Mouse (Mus musculus) embryonic facial prominence, embryonic 12.5 days (tissue): ENCODE data around the gene Gas2l1. TPM values are rescaled to one million over a fixed set of nuclear protein-coding genes. Genes with fewer than 3 reads are reported as not detected.

Source experiments
- ATAC-seq: fragments of 200-750 bp; cut with Nextera tagmentation; 2 replicates; pipeline ENCODE4 v1.8.0; 2017; ENCODE audit not compliant: insufficient number of reproducible peaks, insufficient read depth, low FRiP score, low TSS enrichment
- H3K27ac ChIP-seq: fragments of 300-500 bp; sonication (generic); 2 replicates; pipeline ENCODE4 v1.5.1; 2016; ENCODE audit warnings: mild to moderate bottlenecking
- H3K27me3 ChIP-seq: fragments of 300-500 bp; sonication (generic); 2 replicates; pipeline ENCODE4 v1.6.1; 2016; ENCODE audit warnings: mild to moderate bottlenecking, moderate library complexity
- H3K36me3 ChIP-seq: fragments of 300-500 bp; sonication (generic); 2 replicates; pipeline ENCODE4 v1.6.1; 2016; ENCODE audit warnings: mild to moderate bottlenecking
- H3K4me1 ChIP-seq: fragments of 300-500 bp; sonication (generic); 2 replicates; pipeline ENCODE4 v1.6.1; 2016
- H3K4me2 ChIP-seq: fragments of 300-500 bp; sonication (generic); replicated peaks from 2 replicates; pipeline ENCODE4 v1.6.1; 2016; ENCODE audit warnings: mild to moderate bottlenecking, moderate library complexity
- H3K4me3 ChIP-seq: fragments of 300-500 bp; sonication (generic); 2 replicates; pipeline ENCODE4 v1.5.1; 2016; ENCODE audit warnings: mild to moderate bottlenecking
- H3K9ac ChIP-seq: fragments of 300-500 bp; sonication (generic); 2 replicates; pipeline ENCODE4 v1.6.1; 2016; ENCODE audit warnings: mild to moderate bottlenecking, moderate library complexity
- H3K9me3 ChIP-seq: fragments of 300-500 bp; sonication (generic); 2 replicates; pipeline ENCODE4 v1.6.1; 2016; ENCODE audit warnings: mild to moderate bottlenecking, moderate library complexity
- WGBS: fragments of 180-500 bp; shearing (Covaris S2); methylation state at CpG from one replicate; pipeline ENCODE4 v1.1.7; 2016; 5-methylcytosine and 5-hydroxymethylcytosine counted together
- polyA plus RNA-seq: library from polyadenylated mRNA; unstranded; fragments of >200 nt; fragmentation: Nextera tagmentation; extraction: Ambion mirVana; gene quantifications from 2 replicates; pipeline ENCODE4 v1.2.1, GENCODE M21; 2016

Gas2l1 gene
- polyA plus RNA-seq, 1 experiment from 2014 or later, result 44.3 TPM

DNA sequence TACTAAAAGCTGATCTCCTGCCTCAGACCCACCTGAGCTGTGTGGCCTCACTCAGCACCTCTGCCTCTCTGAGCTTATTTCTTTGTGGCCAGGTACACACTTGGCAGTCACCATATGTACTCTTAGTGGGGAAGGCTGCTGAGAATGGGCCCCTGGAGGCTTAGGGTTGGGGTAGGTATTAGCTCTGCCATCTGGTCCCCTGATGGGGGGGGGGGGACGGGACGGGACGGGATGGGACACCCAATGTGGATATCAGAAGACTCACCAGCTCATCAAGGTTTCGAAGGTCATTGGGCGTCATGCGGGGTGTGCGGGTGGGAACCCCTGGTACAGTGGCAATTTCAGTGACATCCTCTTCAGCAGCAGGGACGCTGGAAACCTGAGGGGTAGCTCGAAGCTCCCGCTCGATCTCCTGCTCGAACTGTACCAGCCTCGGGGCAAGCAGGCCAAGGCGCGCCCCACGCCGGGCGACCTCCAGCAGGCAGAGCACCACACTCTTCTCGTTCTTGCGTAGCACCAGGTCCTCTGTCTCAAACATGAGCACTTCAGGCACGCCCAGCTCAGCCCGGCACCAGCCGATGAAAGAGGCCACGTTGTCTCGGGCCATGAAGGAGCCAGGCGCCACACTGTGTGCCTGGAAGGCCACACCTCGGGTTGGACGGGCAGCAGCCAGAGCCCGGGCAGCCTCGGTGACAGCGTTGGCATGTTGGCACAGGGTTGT, 1.4 kb downstream of the Gas2l1 start:
- Histone ChIP-seq H3K4me3 (peak overlapping the region; percentile 75), H3K27ac (no peak overlapping the region), H3K4me2 (peak overlapping the region; percentile 80), H3K36me3 (peaks cover 10% of the 10 kb centered on the region), H3K9me3 (no peaks in the 10 kb centered on the region), H3K4me1 (peaks cover 47% of the 10 kb centered on the region), H3K9ac (peak overlapping the region; percentile 64; the same call in 1 of the 2 replicates), H3K27me3 (peaks cover 62% of the 10 kb centered on the region)
- WGBS, result 47% methylated on average over 31 of the region's 31 CpGs
- ATAC-seq, result no peak

DNA sequence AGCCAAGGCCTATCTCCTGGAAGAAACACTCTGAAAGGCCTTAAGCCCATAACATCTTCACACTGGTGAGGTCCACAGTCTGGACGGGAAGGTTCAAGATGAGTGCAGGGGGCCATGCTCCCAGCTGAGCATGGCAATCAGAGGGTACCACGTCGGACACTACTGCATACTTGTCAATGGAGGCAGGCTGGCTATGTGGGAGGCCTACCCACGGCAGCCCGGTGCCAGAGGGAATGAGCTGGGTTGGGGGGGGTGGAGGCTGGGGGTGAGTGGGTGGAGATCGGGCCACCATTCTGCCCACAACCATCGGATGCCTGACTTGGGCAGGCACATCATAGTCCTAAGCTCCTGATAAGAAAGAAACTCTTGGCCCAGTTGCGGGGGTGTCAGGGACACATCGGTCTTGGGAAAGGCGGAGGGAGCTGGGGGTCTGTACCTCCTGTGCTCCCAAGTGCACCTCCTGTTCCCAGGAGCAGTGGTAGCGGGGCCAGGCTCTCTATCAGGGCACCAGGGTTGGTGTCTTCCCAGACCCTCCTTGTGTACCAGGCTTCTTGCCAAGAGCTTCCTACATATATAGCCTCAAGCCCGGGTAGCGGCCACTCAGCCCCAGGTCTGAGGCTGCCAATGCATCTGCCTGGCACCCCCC, 2.1 kb downstream of the Gas2l1 start:
- no peak for ATAC-seq

DNA sequence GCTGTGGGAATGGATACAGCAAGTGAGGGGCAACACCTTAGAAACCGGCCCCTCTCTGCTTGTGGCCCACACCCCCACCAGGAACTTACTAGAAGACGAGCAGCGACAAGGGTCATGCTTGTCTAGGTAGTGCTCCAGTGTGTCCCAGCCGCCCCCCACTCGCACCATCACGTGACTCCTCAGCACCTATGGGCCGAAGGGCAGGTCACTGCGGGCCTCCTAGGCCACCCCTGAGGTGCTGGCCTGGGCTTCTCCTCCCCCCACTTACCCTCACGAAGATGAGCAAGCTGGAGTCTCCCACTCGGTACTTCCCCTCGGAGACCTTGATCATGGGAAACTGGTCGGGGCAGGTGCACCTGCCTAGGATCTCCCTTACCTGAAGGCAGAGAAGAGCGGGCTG, 2.8 kb downstream of the Gas2l1 start:
- H3K9ac ChIP-seq, result peak overlapping the region; percentile 47; the same call in 1 of the 2 replicates
- no peak overlapping the region for H3K27ac ChIP-seq
- H3K4me2 ChIP-seq, result peak overlapping the region; percentile 75
- ATAC-seq, result no peak
- peaks cover 76% of the 10 kb centered on the region for H3K27me3 ChIP-seq
- peaks cover 58% of the 10 kb centered on the region for H3K4me1 ChIP-seq
- no peaks in the 10 kb centered on the region; the same call in 1 of the 2 replicates for H3K36me3 ChIP-seq
- peak overlapping the region; percentile 36 for H3K4me3 ChIP-seq
- H3K9me3 ChIP-seq, result no peaks in the 10 kb centered on the region
- WGBS, result 12% methylated on average over 13 of the region's 13 CpGs

More for the DNA sequence above, 2.1 kb downstream of the Gas2l1 start:
- WGBS, result 67% methylated on average over 13 of the region's 13 CpGs
- no peak overlapping the region for H3K4me2 ChIP-seq
- peak overlapping the region; percentile 36; the same call in 1 of the 2 replicates for H3K4me3 ChIP-seq
- H3K9ac ChIP-seq, result no peak overlapping the region
- peaks cover 2% of the 10 kb centered on the region for H3K36me3 ChIP-seq
- peaks cover 69% of the 10 kb centered on the region for H3K27me3 ChIP-seq
- H3K27ac ChIP-seq, result no peak overlapping the region
- H3K9me3 ChIP-seq, result no peaks in the 10 kb centered on the region
- H3K4me1 ChIP-seq, result peaks cover 52% of the 10 kb centered on the region

DNA sequence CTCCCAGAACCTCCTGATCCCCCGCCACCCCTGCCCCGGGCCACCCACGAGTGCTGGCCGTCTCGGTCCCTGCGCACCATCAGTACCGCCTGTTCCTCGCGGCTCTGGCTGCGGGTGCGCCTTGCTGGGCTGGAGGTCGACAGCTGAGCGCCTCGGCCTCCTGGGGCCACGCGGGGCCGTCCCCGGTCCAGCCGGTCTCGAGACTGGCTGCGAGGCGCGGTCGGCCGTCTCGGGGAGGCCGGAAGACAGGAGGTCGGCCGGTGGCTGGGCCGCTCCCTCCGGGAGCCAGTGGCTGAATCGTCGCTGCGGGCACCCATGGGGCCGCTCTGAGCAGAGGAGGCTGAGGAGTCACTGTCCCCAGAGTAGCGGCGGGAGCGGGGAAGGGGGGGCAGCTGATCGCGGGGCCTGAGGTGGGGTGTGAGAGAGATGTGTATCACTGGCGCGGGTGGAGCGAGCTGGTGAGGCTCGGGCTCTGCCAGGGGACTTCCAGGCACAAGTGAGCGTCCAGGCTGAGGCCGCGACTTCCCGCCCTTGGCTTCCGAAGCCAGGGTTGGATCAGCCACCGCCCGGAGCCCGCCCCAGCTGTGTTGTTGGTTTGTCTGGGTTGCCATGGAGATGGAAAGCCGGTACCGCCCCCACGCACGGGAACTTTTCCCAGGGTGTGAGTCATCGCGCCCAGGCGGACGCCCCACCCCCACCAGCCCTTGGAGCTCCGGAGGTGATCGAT, 3.6 kb downstream of the Gas2l1 start:
- Histone ChIP-seq H3K36me3 (no peaks in the 10 kb centered on the region; the same call in 1 of the 2 replicates), H3K27ac (no peak overlapping the region), H3K27me3 (peaks cover 83% of the 10 kb centered on the region), H3K4me1 (peaks cover 63% of the 10 kb centered on the region), H3K9me3 (no peaks in the 10 kb centered on the region), H3K9ac (peak overlapping the region; percentile 47), H3K4me3 (peak overlapping the region; percentile 36), H3K4me2 (peak overlapping the region; percentile 75)
- 4% methylated on average over 62 of the region's 62 CpGs for WGBS
- ATAC-seq, result no peak

DNA sequence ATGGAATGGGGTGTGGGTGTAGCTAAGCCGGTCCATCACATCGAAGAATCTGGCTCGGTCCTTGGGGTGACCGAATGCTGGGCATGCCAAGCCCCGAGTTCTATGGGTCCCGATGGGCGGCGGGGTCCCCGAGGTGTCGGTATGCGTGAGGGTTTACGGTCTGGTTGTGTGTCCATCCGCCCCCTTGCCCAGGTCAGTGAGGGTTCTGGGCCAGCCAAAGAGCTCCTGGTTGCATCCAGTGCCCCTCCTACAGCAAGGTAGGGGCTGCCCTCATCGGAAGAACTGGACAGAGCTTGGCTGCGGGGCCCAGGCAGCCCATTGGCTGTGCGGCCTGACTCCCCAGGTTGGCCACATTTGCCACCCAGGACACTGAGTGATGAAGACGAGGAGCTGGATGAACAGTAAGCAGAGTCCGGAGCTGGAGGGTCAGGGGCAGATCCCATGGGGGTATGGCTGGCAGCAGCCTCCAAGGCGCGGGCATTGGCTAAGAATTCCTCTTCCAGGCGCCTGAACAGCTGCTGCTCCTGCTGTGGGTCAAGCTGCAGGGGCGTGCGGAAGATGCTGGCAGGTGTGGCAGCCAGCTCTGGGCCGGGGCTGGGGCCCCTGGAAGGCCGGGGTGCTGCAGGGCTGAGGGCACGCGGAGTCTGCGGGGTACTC, 4.2 kb downstream of the Gas2l1 start:
- peaks cover 70% of the 10 kb centered on the region for H3K4me1 ChIP-seq
- 49% methylated on average over 28 of the region's 28 CpGs for WGBS
- ATAC-seq, result no peak
- H3K27me3 ChIP-seq, result peaks cover 90% of the 10 kb centered on the region
- peak overlapping the region; percentile 36 for H3K4me3 ChIP-seq
- H3K9ac ChIP-seq, result no peak overlapping the region
- no peaks in the 10 kb centered on the region for H3K9me3 ChIP-seq
- no peaks in the 10 kb centered on the region; the same call in 1 of the 2 replicates for H3K36me3 ChIP-seq
- H3K4me2 ChIP-seq, result peak overlapping the region; percentile 75
- no peak overlapping the region for H3K27ac ChIP-seq

DNA sequence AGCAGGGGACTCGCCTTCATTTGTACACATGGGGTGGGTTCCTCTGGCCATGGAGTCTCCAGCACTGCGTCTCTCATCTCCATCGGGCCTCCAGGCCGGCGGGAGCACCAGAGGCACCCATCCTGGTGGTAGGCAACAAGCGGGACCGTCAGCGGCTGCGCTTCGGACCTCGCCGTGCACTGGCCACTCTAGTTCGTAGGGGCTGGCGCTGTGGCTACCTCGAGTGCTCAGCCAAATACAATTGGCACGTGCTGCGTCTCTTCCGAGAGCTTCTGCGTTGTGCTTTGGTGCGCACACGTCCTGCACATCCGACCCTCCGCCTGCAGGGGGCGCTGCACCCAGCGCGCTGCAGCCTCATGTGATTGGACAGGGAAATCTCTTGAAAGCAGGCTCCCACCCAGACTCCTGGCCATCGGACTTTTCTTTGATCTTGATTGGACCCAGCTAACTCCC, 5.4 kb downstream of the Gas2l1 start:
- ATAC-seq, result no peak
- H3K27me3 ChIP-seq, result peaks cover 96% of the 10 kb centered on the region
- 8% methylated on average over 27 of the region's 27 CpGs for WGBS
- H3K4me3 ChIP-seq, result peak overlapping the region; percentile 8; the same call in 1 of the 2 replicates
- no peak overlapping the region for H3K27ac ChIP-seq
- no peak overlapping the region for H3K9ac ChIP-seq
- no peak overlapping the region for H3K4me2 ChIP-seq
- H3K36me3 ChIP-seq, result no peaks in the 10 kb centered on the region; the same call in 1 of the 2 replicates
- H3K9me3 ChIP-seq, result no peaks in the 10 kb centered on the region
- H3K4me1 ChIP-seq, result peaks cover 72% of the 10 kb centered on the region

DNA sequence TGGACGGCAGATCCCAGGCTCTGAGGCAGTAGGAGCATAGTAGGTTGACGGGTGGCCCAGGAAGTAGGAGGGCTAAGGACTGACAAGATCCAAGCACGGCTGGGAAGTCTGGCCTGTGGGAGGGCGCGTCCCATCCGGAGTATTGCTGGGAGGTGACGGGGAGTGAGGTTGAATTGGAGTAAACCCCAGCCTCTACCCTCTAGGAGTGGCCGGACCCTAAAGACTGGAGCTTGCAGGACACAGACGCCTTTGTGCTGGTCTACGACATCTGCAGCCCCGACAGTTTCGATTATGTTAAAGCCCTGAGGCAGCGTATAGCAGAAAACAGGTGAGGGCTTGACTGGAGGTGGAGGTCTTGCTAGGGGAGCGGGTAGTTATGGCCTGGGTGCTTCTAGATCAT, 5.9 kb downstream of the Gas2l1 start:
- ATAC-seq, result no peak
- H3K27me3 ChIP-seq, result peaks cover 91% of the 10 kb centered on the region
- H3K9ac ChIP-seq, result no peak overlapping the region
- no peak overlapping the region for H3K4me2 ChIP-seq
- no peaks in the 10 kb centered on the region; the same call in 1 of the 2 replicates for H3K36me3 ChIP-seq
- H3K9me3 ChIP-seq, result no peaks in the 10 kb centered on the region
- no peak overlapping the region for H3K27ac ChIP-seq
- H3K4me1 ChIP-seq, result peaks cover 67% of the 10 kb centered on the region
- H3K4me3 ChIP-seq, result peak overlapping the region; percentile 8; the same call in 1 of the 2 replicates
- 17% methylated on average over 14 of the region's 14 CpGs for WGBS

DNA sequence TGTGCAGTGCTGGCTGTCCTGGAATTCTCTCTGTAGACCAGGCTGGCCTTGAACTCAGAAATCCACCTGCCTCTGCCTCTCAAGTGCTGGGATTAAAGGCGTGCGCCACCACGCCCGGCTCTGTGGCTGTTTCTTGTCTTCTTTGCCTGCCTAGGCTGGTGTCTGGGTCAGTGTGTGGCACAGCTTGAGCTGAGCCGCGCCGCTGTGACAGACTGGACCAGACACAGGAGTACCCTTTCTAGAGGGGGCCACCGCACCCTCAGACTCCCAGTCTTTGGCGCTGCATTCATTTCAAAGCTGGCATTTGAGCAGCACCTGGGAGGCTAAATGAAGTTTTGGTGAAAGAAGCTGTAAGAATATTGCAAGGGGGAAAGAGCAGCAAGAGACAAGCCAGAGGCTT, 6.3 kb downstream of the Gas2l1 start:
- 27% methylated on average over 9 of the region's 9 CpGs for WGBS

DNA sequence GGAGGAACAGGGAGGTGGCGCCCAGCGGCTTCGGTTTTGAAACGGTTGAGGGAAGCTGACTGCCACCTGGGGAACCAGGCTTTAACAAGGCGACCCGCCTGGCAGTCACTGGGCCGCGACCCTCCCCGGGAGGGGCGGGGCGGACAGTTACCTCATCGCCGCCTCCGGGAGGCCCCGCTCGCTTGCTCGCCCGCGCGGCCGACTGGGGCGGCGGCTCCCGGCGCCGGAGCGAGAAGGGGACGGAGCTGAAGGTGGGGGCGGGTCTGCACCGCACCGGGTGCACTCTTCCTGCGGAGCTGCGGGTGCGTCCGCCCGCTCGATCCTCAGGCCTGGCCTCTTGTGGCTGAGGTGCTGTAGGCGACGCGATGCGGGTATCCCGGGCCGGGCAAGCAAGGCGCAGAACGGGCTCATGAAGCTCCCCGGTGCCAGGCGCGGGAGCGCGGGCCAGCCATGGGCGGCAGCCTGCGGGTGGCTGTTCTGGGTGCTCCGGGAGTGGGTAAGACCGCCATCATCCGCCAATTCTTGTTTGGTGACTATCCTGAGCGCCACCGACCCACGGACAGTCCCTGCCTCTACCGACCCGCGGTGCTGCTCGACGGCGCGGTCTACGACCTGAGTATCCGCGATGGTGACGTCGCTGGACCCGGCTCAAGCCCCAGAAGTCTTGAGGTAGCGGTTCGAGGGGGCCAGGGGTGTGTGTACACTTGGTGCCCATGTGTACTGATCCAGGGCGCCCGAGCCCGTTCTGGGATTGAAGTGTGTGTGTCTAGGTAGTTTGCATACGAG, 7.1 kb downstream of the Gas2l1 start, which contains the start of gene Rasl10a:
Gene Rasl10a, plus strand, starts transcription at position 273 of the 786 bp plus-strand sequence.
- Histone ChIP-seq H3K9me3 (no peaks in the 10 kb centered on the region), H3K27me3 (peaks cover 80% of the 10 kb centered on the region), H3K4me2 (peak within 1 kb of the TSS; percentile 88), H3K27ac (no peak within 1 kb of the TSS), H3K4me3 (peak within 1 kb of the TSS; percentile 46), H3K4me1 (peaks cover 57% of the 10 kb centered on the region), H3K9ac (peak within 1 kb of the TSS; percentile 53), H3K36me3 (no peaks in the 10 kb centered on the region; the same call in 1 of the 2 replicates)
- WGBS, result 2% methylated on average over 77 of the region's 77 CpGs
- ATAC-seq, result no peak

More for the DNA sequence above, 6.3 kb downstream of the Gas2l1 start:
- Histone ChIP-seq H3K4me1 (peaks cover 63% of the 10 kb centered on the region), H3K9me3 (no peaks in the 10 kb centered on the region), H3K9ac (no peak overlapping the region), H3K27ac (no peak overlapping the region), H3K27me3 (peaks cover 87% of the 10 kb centered on the region), H3K4me3 (no peak overlapping the region), H3K4me2 (no peak overlapping the region), H3K36me3 (no peaks in the 10 kb centered on the region; the same call in 1 of the 2 replicates)
- no peak for ATAC-seq

DNA sequence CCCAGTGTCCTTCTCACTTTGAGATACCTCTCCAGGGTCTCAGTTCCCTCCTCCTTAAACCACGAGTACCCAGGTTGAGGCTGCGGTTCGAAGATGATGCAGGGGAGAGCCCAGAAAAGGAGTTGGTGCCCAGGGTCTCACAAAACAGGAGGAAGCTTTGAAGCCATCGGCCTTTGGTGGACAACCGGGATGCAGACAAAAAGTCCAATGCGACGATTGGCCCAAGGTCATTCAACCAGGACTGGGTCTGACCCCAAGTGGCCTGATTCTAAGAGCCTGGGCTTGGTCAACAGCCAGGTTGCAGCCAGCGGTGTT, 7.6 kb downstream of the Gas2l1 start:
- no peaks in the 10 kb centered on the region; the same call in 1 of the 2 replicates for H3K36me3 ChIP-seq
- ATAC-seq, result no peak
- peak overlapping the region; percentile 88 for H3K4me2 ChIP-seq
- peak overlapping the region; percentile 53; the same call in 1 of the 2 replicates for H3K9ac ChIP-seq
- peaks cover 52% of the 10 kb centered on the region for H3K4me1 ChIP-seq
- H3K27ac ChIP-seq, result no peak overlapping the region
- WGBS, result 16% methylated on average over 8 of the region's 8 CpGs
- peak overlapping the region; percentile 46 for H3K4me3 ChIP-seq
- H3K27me3 ChIP-seq, result peaks cover 74% of the 10 kb centered on the region
- H3K9me3 ChIP-seq, result no peaks in the 10 kb centered on the region
